Mouse (Mus musculus): ENCODE results near the gene Stub1.

- no peak for TF ChIP-seq POLR2A (IDR thresholded peaks at IDR 0.05; ENCODE audit: extremely low read depth, insufficient read depth, low read length)
- no peak for TF ChIP-seq CTCF (IDR thresholded peaks at IDR 0.05; ENCODE audit: low read depth, low read length)
Observed at GRCm38 (mm10) chr17:25818851-25819780, 14.1 kb downstream of the Stub1 start.
